Mouse (Mus musculus) MEL (cell line): Measurements from ENCODE around the gene Fth1. TPM values are rescaled to one million over a fixed set of nuclear protein-coding genes. Genes with fewer than 3 reads are reported as not detected.

Source experiments
- DNase-seq: peaks from one replicate; pipeline ENCODE4 v3.0.0; 2011; ENCODE audit warnings: low read depth, low spot score
- H3K27ac ChIP-seq: 2 replicates; pipeline ENCODE4 v1.5.1; 2012; ENCODE audit warnings: low read depth, mild to moderate bottlenecking, control low read depth, low read length, moderate library complexity; ENCODE audit not compliant: control insufficient read depth
- H3K27me3 ChIP-seq, 2 experiments: fragments of 150-350 bp in 1 of 2; sonication (generic) in 1 of 2; 2 replicates each; pipeline ENCODE4 v1.6.1; 2012; ENCODE audit warnings: low read length in 2 of 2, mild to moderate bottlenecking in 2 of 2, improper control_type of control experiment in 1 of 2, moderate library complexity in 1 of 2; ENCODE audit not compliant: insufficient read depth in 2 of 2, control insufficient read depth in 1 of 2
- H3K36me3 ChIP-seq, 2 experiments: 2 replicates each; pipeline ENCODE4 v1.6.1; 2012 to 2014; ENCODE audit warnings: low read length in 2 of 2, improper control_type of control experiment in 1 of 2, inconsistent platforms in 1 of 2, mild to moderate bottlenecking in 1 of 2; ENCODE audit not compliant: insufficient read depth in 2 of 2, control insufficient read depth in 1 of 2
- H3K4me1 ChIP-seq, 2 experiments: fragments of 150-350 bp in 1 of 2; sonication (generic) in 1 of 2; 2 replicates each; pipeline ENCODE4 v1.6.1; 2012; ENCODE audit warnings: low read length in 2 of 2, improper control_type of control experiment in 1 of 2, mild to moderate bottlenecking in 1 of 2; ENCODE audit not compliant: insufficient read depth in 2 of 2, control insufficient read depth in 1 of 2
- H3K4me3 ChIP-seq, 2 experiments: fragments of 150-350 bp in 1 of 2; sonication (generic) in 1 of 2; 2 replicates each; pipeline ENCODE4 v1.5.1; 2012; ENCODE audit warnings: low read depth in 2 of 2, low read length in 2 of 2, mild to moderate bottlenecking in 2 of 2, moderate library complexity in 2 of 2, control low read depth in 1 of 2, improper control_type of control experiment in 1 of 2; ENCODE audit not compliant: control insufficient read depth in 1 of 2, insufficient read depth in 1 of 2
- H3K79me2 ChIP-seq: 2 replicates; pipeline ENCODE4 v1.6.1; 2012; ENCODE audit warnings: mild to moderate bottlenecking, low read length, moderate library complexity; ENCODE audit not compliant: control insufficient read depth, poor library complexity, insufficient read depth
- H3K9ac ChIP-seq: 2 replicates; pipeline ENCODE4 v1.6.1; 2012; ENCODE audit warnings: low read depth, mild to moderate bottlenecking, control low read depth, low read length, moderate library complexity; ENCODE audit not compliant: control insufficient read depth, poor library complexity, severe bottlenecking
- H3K9me3 ChIP-seq: fragments of 150-350 bp; sonication (generic); replicated peaks from 2 replicates; pipeline ENCODE4 v1.6.1; 2012; ENCODE audit warnings: mild to moderate bottlenecking, low read length, improper control_type of control experiment, moderate library complexity; ENCODE audit not compliant: insufficient read depth
- BHLHE40 ChIP-seq: IDR thresholded peaks from 2 replicates; pipeline ENCODE4 v1.6.1; 2012; ENCODE audit warnings: low read depth, mild to moderate bottlenecking, inconsistent platforms, low read length, improper control_type of control experiment, borderline replicate concordance
- CHD2 ChIP-seq: IDR thresholded peaks from 2 replicates; pipeline ENCODE4 v1.6.1; 2011; ENCODE audit warnings: low read length, improper control_type of control experiment
- CTCF ChIP-seq, 3 experiments: IDR thresholded peaks in 2 of 3; conservative IDR thresholded peaks in 1 of 3; 2 replicates each; pipeline ENCODE4 v1.5.1; 2011 to 2012; ENCODE audit warnings: low read length in 3 of 3, low read depth in 2 of 3, mild to moderate bottlenecking in 2 of 3, improper control_type of control experiment in 1 of 3, inconsistent platforms in 1 of 3, mixed read lengths in 1 of 3, moderate library complexity in 1 of 3; ENCODE audit not compliant: control insufficient read depth in 1 of 3, insufficient read depth in 1 of 3, poor library complexity in 1 of 3, severe bottlenecking in 1 of 3
- E2F4 ChIP-seq: IDR thresholded peaks from 2 replicates; pipeline ENCODE4 v1.6.1; 2011; ENCODE audit warnings: low read depth, low read length, improper control_type of control experiment, borderline replicate concordance
- ELF1 ChIP-seq: IDR thresholded peaks from 2 replicates; pipeline ENCODE4 v1.6.1; 2014; ENCODE audit warnings: low read depth, mild to moderate bottlenecking, inconsistent platforms, low read length, improper control_type of control experiment, moderate library complexity
- EP300 ChIP-seq, 2 experiments: IDR thresholded peaks; 2 replicates each; pipeline ENCODE4 v1.6.1; 2011; ENCODE audit warnings: improper control_type of control experiment in 2 of 2, low read length in 2 of 2, low read depth in 1 of 2, mild to moderate bottlenecking in 1 of 2
- ETS1 ChIP-seq: IDR thresholded peaks from 2 replicates; pipeline ENCODE4 v1.6.1; 2012; ENCODE audit warnings: low read depth, mild to moderate bottlenecking, inconsistent platforms, low read length, improper control_type of control experiment, moderate library complexity
- GABPA ChIP-seq: IDR thresholded peaks from 2 replicates; pipeline ENCODE4 v1.6.1; 2012; ENCODE audit warnings: low read depth, mild to moderate bottlenecking, inconsistent platforms, low read length, improper control_type of control experiment, moderate library complexity
- GATA1 ChIP-seq: IDR thresholded peaks from 2 replicates; pipeline ENCODE4 v1.6.1; 2011; ENCODE audit warnings: low read depth, low read length, improper control_type of control experiment
- HCFC1 ChIP-seq: IDR thresholded peaks from 2 replicates; pipeline ENCODE4 v1.6.1; 2012; ENCODE audit warnings: low read depth, mild to moderate bottlenecking, inconsistent platforms, low read length, improper control_type of control experiment, moderate library complexity
- JUND ChIP-seq: IDR thresholded peaks from 2 replicates; pipeline ENCODE4 v1.6.1; 2011; ENCODE audit warnings: low read depth, mild to moderate bottlenecking, improper control_type of control experiment, low read length
- KAT2A ChIP-seq: conservative IDR thresholded peaks from 2 replicates; pipeline ENCODE4 v1.6.1; 2012; ENCODE audit warnings: low read depth, low read length, improper control_type of control experiment, inconsistent platforms
- MAFK ChIP-seq: IDR thresholded peaks from 2 replicates; pipeline ENCODE4 v1.6.1; 2011; ENCODE audit warnings: low read depth, mild to moderate bottlenecking, low read length, improper control_type of control experiment, borderline replicate concordance
- MAX ChIP-seq: IDR thresholded peaks from 2 replicates; pipeline ENCODE4 v1.6.1; 2011; ENCODE audit warnings: low read length, improper control_type of control experiment
- MAZ ChIP-seq: IDR thresholded peaks from 2 replicates; pipeline ENCODE4 v1.6.1; 2012; ENCODE audit warnings: low read depth, mild to moderate bottlenecking, inconsistent platforms, low read length, improper control_type of control experiment
- MEF2A ChIP-seq: IDR thresholded peaks from 2 replicates; pipeline ENCODE4 v1.6.1; 2014; ENCODE audit warnings: low read depth, mild to moderate bottlenecking, inconsistent platforms, low read length, improper control_type of control experiment; ENCODE audit not compliant: poor library complexity, insufficient replicate concordance, severe bottlenecking; ENCODE audit errors: extremely low read depth
- MXI1 ChIP-seq: IDR thresholded peaks from 2 replicates; pipeline ENCODE4 v1.6.1; 2011; ENCODE audit warnings: mild to moderate bottlenecking, low read depth, low read length, improper control_type of control experiment
- MYB ChIP-seq: IDR thresholded peaks from 2 replicates; pipeline ENCODE4 v1.6.1; 2011; ENCODE audit warnings: mild to moderate bottlenecking, low read depth, low read length, improper control_type of control experiment
- MYC ChIP-seq: IDR thresholded peaks from 2 replicates; pipeline ENCODE4 v1.6.1; 2011; ENCODE audit warnings: low read depth, mild to moderate bottlenecking, low read length, improper control_type of control experiment, moderate library complexity
- NELFE ChIP-seq: IDR thresholded peaks from 2 replicates; pipeline ENCODE4 v1.6.1; 2011; ENCODE audit warnings: low read depth, low read length, improper control_type of control experiment
- NRF1 ChIP-seq: IDR thresholded peaks from 2 replicates; pipeline ENCODE4 v1.6.1; 2014; ENCODE audit warnings: low read depth, mild to moderate bottlenecking, inconsistent platforms, low read length, improper control_type of control experiment, moderate library complexity; ENCODE audit not compliant: poor library complexity, insufficient read depth, severe bottlenecking
- POLR2A ChIP-seq, 2 experiments: IDR thresholded peaks; 2 replicates each; pipeline ENCODE4 v1.6.1; 2011 to 2012; ENCODE audit warnings: low read length in 2 of 2, mild to moderate bottlenecking in 2 of 2, control low read depth in 1 of 2, improper control_type of control experiment in 1 of 2, low read depth in 1 of 2, moderate library complexity in 1 of 2; ENCODE audit not compliant: control insufficient read depth in 1 of 2, insufficient read depth in 1 of 2, poor library complexity in 1 of 2
- POLR2AphosphoS2 ChIP-seq: IDR thresholded peaks from 2 replicates; pipeline ENCODE4 v1.6.1; 2011; ENCODE audit warnings: low read length, improper control_type of control experiment
- POLR2AphosphoS5 ChIP-seq: IDR thresholded peaks from 2 replicates; pipeline ENCODE4 v1.6.1; 2012; ENCODE audit warnings: low read depth, borderline replicate concordance, mild to moderate bottlenecking, inconsistent platforms, low read length, moderate library complexity, mixed read lengths
- RAD21 ChIP-seq: IDR thresholded peaks from 2 replicates; pipeline ENCODE4 v1.6.1; 2011; ENCODE audit warnings: mild to moderate bottlenecking, low read depth, low read length, improper control_type of control experiment
- RCOR1 ChIP-seq: IDR thresholded peaks from 2 replicates; pipeline ENCODE4 v1.6.1; 2012; ENCODE audit warnings: low read depth, mild to moderate bottlenecking, inconsistent platforms, low read length, improper control_type of control experiment
- SIN3A ChIP-seq: IDR thresholded peaks from 2 replicates; pipeline ENCODE4 v1.6.1; 2012; ENCODE audit warnings: low read length, improper control_type of control experiment, inconsistent platforms
- SMC3 ChIP-seq: IDR thresholded peaks from 2 replicates; pipeline ENCODE4 v1.6.1; 2011; ENCODE audit warnings: low read depth, low read length, improper control_type of control experiment
- TAL1 ChIP-seq: IDR thresholded peaks from 2 replicates; pipeline ENCODE4 v1.6.1; 2012; ENCODE audit warnings: mild to moderate bottlenecking, inconsistent platforms, low read length, moderate library complexity, mixed read lengths
- TBP ChIP-seq: IDR thresholded peaks from 2 replicates; pipeline ENCODE4 v1.8.0; 2011; ENCODE audit warnings: low read depth, low read length, improper control_type of control experiment
- TCF12 ChIP-seq: IDR thresholded peaks from 2 replicates; pipeline ENCODE4 v1.6.1; 2014; ENCODE audit warnings: low read depth, mild to moderate bottlenecking, inconsistent platforms, low read length, improper control_type of control experiment, moderate library complexity
- UBTF ChIP-seq: IDR thresholded peaks from 2 replicates; pipeline ENCODE4 v1.6.1; 2012; ENCODE audit warnings: low read depth, mild to moderate bottlenecking, inconsistent platforms, low read length, improper control_type of control experiment, moderate library complexity, borderline replicate concordance; ENCODE audit not compliant: insufficient read depth
- USF1 ChIP-seq: IDR thresholded peaks from 2 replicates; pipeline ENCODE4 v1.6.1; 2014; ENCODE audit warnings: low read depth, mild to moderate bottlenecking, inconsistent platforms, low read length, improper control_type of control experiment, moderate library complexity
- ZKSCAN1 ChIP-seq: IDR thresholded peaks from 2 replicates; pipeline ENCODE4 v1.6.1; 2012; ENCODE audit warnings: low read depth, mild to moderate bottlenecking, inconsistent platforms, low read length, improper control_type of control experiment, moderate library complexity
- ZNF384 ChIP-seq: IDR thresholded peaks from 2 replicates; pipeline ENCODE4 v1.6.1; 2012; ENCODE audit warnings: low read depth, mild to moderate bottlenecking, inconsistent platforms, low read length, improper control_type of control experiment
- polyA plus RNA-seq, 2 experiments: library from polyadenylated mRNA; stranded (reverse) in 1 of 2; unstranded in 1 of 2; fragments of >175 nt in 1 of 2; fragments of >200 nt in 1 of 2; gene quantifications; 2 replicates each; pipeline versions ENCODE4 v1.2.1 to v1.2.4; 2012; ENCODE audit warnings: low replicate concordance in 2 of 2, low read depth in 1 of 2; ENCODE audit not compliant: insufficient read length in 2 of 2, insufficient read depth in 1 of 2, missing spikeins in 1 of 2
- total RNA-seq: library from RNA; depleted of rRNA; stranded (reverse); fragments of 300-350 nt; gene quantifications from 2 replicates; pipeline ENCODE4 v1.2.3, GENCODE M21; 2012

Fth1 gene
- total and polyA plus RNA-seq, 3 experiments: 444 to 2,175 (median 2,118) TPM

DNA sequence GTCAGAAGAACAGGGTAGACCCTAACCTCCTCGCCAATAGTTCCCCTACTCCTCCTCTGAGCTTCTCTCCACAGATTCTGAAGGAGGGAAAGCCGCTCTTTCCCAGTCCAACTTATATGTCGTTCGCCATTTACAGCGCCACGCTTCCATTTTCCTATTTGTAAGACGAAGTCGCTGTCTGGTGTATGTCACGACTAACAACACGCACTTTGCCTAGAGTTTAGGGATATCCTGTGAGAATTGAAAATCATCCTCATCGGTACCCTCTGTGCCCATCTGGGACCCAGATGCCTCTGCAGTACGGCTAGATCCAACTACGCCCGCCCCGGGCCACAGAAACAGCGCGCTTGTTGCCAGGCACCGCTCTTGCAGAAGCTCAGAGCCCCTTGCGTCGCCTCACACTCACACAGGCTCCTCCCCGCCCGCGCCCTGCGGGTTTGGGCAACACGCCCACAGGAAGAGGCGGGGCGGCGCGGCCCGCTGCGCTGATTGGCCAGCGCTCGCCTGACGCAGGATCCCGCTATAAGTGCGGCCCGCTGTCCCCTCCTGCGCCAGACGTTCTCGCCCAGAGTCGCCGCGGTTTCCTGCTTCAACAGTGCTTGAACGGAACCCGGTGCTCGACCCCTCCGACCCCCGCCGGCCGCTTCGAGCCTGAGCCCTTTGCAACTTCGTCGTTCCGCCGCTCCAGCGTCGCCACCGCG is 1.9 kb downstream of the Fth1 start:
- Histone ChIP-seq H3K36me3 (peaks cover 14 to 53% of the 10 kb centered on the region in 2 experiments), H3K9ac (peak overlapping the region; percentile 97), H3K27me3 (no peaks in the 10 kb centered on the region), H3K79me2 (peaks cover 25% of the 10 kb centered on the region), H3K4me1 (peaks cover 36 to 40% of the 10 kb centered on the region in 2 experiments), H3K27ac (peak overlapping the region; percentile 96), H3K9me3 (no peaks in the 10 kb centered on the region), H3K4me3 (peak overlapping the region; percentile 90 to 96)
- peak; percentile 98 for DNase-seq
- peak; percentile 100 for TF ChIP-seq NELFE
- no peak for TF ChIP-seq TAL1
- peak; percentile 99 for TF ChIP-seq POLR2AphosphoS2
- TF ChIP-seq UBTF: no peak
- peak; percentile 90; the same call in 1 of the 2 replicates for TF ChIP-seq MAZ
- TF ChIP-seq MYB: no peak
- TF ChIP-seq EP300 (IDR thresholded peaks at IDR 0.05; ENCODE audit: low read depth in 1 of 2, low read length in 2 of 2): no peak; a peak in 2 of 4 replicates
- peak; percentile 47; the same call in 1 of the 2 replicates for TF ChIP-seq GABPA
- peak; percentile 81; the same call in 1 of the 2 replicates for TF ChIP-seq SIN3A
- peak; percentile 75 for TF ChIP-seq HCFC1
- TF ChIP-seq MEF2A: no peak
- TF ChIP-seq TCF12: peak; percentile 75
- TF ChIP-seq MXI1: peak; percentile 78; the same call in 1 of the 2 replicates
- peak; percentile 50; the same call in 1 of the 2 replicates for TF ChIP-seq JUND
- TF ChIP-seq TBP: peak; percentile 97
- peak; percentile 51; the same call in 1 of the 2 replicates for TF ChIP-seq USF1
- TF ChIP-seq MAX: peak; percentile 78
- no peak for TF ChIP-seq MAFK
- no peak for TF ChIP-seq GATA1
- TF ChIP-seq RAD21: no peak
- TF ChIP-seq KAT2A: no peak; the same call in 1 of the 2 replicates
- no peak for TF ChIP-seq RCOR1
- TF ChIP-seq ELF1: peak; percentile 57; the same call in 1 of the 2 replicates
- no peak for TF ChIP-seq ZKSCAN1
- no peak for TF ChIP-seq CHD2
- TF ChIP-seq ETS1: no peak; the same call in none of the 2 replicates
- TF ChIP-seq NRF1: peak; percentile 44; the same call in 1 of the 2 replicates
- TF ChIP-seq E2F4: peak; percentile 68; the same call in 1 of the 2 replicates
- TF ChIP-seq ZNF384: no peak
- TF ChIP-seq MYC: peak; percentile 50; the same call in 1 of the 2 replicates
- peak; percentile 97 to 98 for TF ChIP-seq POLR2A (IDR thresholded peaks at IDR 0.05; ENCODE audit: control insufficient read depth in 1 of 2, insufficient read depth in 1 of 2, low read depth in 1 of 2, low read length in 2 of 2, poor library complexity in 1 of 2)
- no peak for TF ChIP-seq CTCF (IDR thresholded peaks at IDR 0.05 in 2 of 3, conservative IDR thresholded peaks at IDR 0.05 in 1 of 3; ENCODE audit: control insufficient read depth in 1 of 3, insufficient read depth in 1 of 3, low read depth in 2 of 3, low read length in 3 of 3, poor library complexity in 1 of 3, severe bottlenecking in 1 of 3)
- TF ChIP-seq SMC3: no peak
- no peak for TF ChIP-seq BHLHE40
- no peak; the same call in 1 of the 2 replicates for TF ChIP-seq POLR2AphosphoS5
